Mouse (Mus musculus) myocyte (in vitro differentiated cells): ENCODE measurements around the gene Chmp4b. TPM values are rescaled to one million over a fixed set of nuclear protein-coding genes. Genes with fewer than 3 reads are reported as not detected.

Experiments
- H3K27me3 ChIP-seq: one replicate; pipeline ENCODE4 v1.6.1; 2011; ENCODE audit not compliant: control insufficient read depth, insufficient read depth, insufficient read length
- H3K36me3 ChIP-seq: one replicate; pipeline ENCODE4 v1.6.1; 2011; ENCODE audit not compliant: control insufficient read depth, insufficient read depth
- H3K4me2 ChIP-seq: one replicate; pipeline ENCODE4 v1.6.1; 2011; ENCODE audit warnings: low read depth, control low read depth
- H3K4me3 ChIP-seq: one replicate; pipeline ENCODE4 v1.5.1; 2011; ENCODE audit warnings: mild to moderate bottlenecking, control low read depth, moderate library complexity
- H3K79me2 ChIP-seq: one replicate; pipeline ENCODE4 v1.6.1; 2011; ENCODE audit not compliant: control insufficient read depth, insufficient read depth
- H3ac ChIP-seq: one replicate; pipeline ENCODE4 v1.6.1; 2011; ENCODE audit not compliant: control insufficient read depth, insufficient read length
- CEBPB ChIP-seq: IDR thresholded peaks from 2 replicates; pipeline ENCODE4 v1.6.1; 2011; ENCODE audit warnings: mild to moderate bottlenecking, moderate library complexity; ENCODE audit not compliant: poor library complexity, insufficient read depth, severe bottlenecking
- E2F4 ChIP-seq: IDR thresholded peaks from one replicate; pipeline ENCODE4 v1.6.1; 2011; ENCODE audit warnings: mild to moderate bottlenecking, control low read depth, moderate library complexity; ENCODE audit not compliant: insufficient read depth
- MAX ChIP-seq: IDR thresholded peaks from one replicate; pipeline ENCODE4 v1.6.1; 2011; ENCODE audit warnings: low read depth, mild to moderate bottlenecking, control low read depth
- MYOD1 ChIP-seq, 3 experiments: IDR thresholded peaks; one replicate each; pipeline ENCODE4 v1.6.1; 2011; ENCODE audit warnings: control low read depth in 2 of 3, low read depth in 2 of 3, mild to moderate bottlenecking in 2 of 3, moderate library complexity in 1 of 3; ENCODE audit not compliant: insufficient read length in 2 of 3, control insufficient read depth in 1 of 3
- MYOG ChIP-seq, 3 experiments: IDR thresholded peaks; one replicate each; pipeline ENCODE4 v1.6.1; 2011; ENCODE audit warnings: control low read depth in 2 of 3, low read depth in 2 of 3, mild to moderate bottlenecking in 2 of 3; ENCODE audit not compliant: insufficient read length in 2 of 3, control insufficient read depth in 1 of 3, insufficient read depth in 1 of 3
- POLR2A ChIP-seq: IDR thresholded peaks from one replicate; pipeline ENCODE4 v1.6.1; 2011; ENCODE audit warnings: low read depth, mild to moderate bottlenecking, control low read depth, moderate library complexity; ENCODE audit not compliant: insufficient read length
- POLR2AphosphoS2 ChIP-seq: IDR thresholded peaks from one replicate; pipeline ENCODE4 v1.6.1; 2011; ENCODE audit warnings: low read depth, control low read depth; ENCODE audit not compliant: insufficient read length
- REST ChIP-seq: IDR thresholded peaks from one replicate; pipeline ENCODE4 v1.6.1; 2011; ENCODE audit warnings: mild to moderate bottlenecking, control low read depth, moderate library complexity; ENCODE audit not compliant: insufficient read depth, insufficient read length
- SRF ChIP-seq: IDR thresholded peaks from one replicate; pipeline ENCODE4 v1.6.1; 2011; ENCODE audit warnings: low read depth; ENCODE audit not compliant: control insufficient read depth, insufficient read length
- TCF12 ChIP-seq: IDR thresholded peaks from one replicate; pipeline ENCODE4 v1.6.1; 2011; ENCODE audit warnings: mild to moderate bottlenecking, control low read depth; ENCODE audit not compliant: poor library complexity, insufficient read depth, severe bottlenecking
- TCF3 ChIP-seq: IDR thresholded peaks from one replicate; pipeline ENCODE4 v1.6.1; 2011; ENCODE audit warnings: low read depth, control low read depth; ENCODE audit not compliant: insufficient read length
- USF1 ChIP-seq: IDR thresholded peaks from one replicate; pipeline ENCODE4 v1.6.1; 2011; ENCODE audit warnings: low read depth, mild to moderate bottlenecking, control low read depth, moderate library complexity
- polyA plus RNA-seq: library from polyadenylated mRNA; unstranded; fragments of >200 nt; fragmentation: generic; extraction: Trizol; gene quantifications from one replicate; pipeline ENCODE4 v1.2.1, GENCODE M21; 2012; ENCODE audit warnings: missing spikeins

The Chmp4b gene
- polyA plus RNA-seq, 1 experiment: 172 TPM

GRCm38 (mm10) chr2:154713964-154714363 is 62.5 kb downstream of the Chmp4b start:
- no peak overlapping the region for H3ac ChIP-seq
- H3K4me2 ChIP-seq: no peak overlapping the region
- H3K27me3 ChIP-seq: no peaks in the 10 kb centered on the region
- H3K36me3 ChIP-seq: no peaks in the 10 kb centered on the region
- H3K4me3 ChIP-seq: no peak overlapping the region
- TF ChIP-seq SRF: no peak
- TF ChIP-seq MAX: no peak
- no peak for TF ChIP-seq TCF3
- TF ChIP-seq TCF12: no peak
- TF ChIP-seq POLR2A: no peak
- TF ChIP-seq MYOG (IDR thresholded peaks at IDR 0.05; ENCODE audit: control insufficient read depth in 1 of 3, insufficient read depth in 1 of 3, insufficient read length in 2 of 3, low read depth in 2 of 3): no peak
- no peaks in the 10 kb centered on the region for H3K79me2 ChIP-seq

DNA sequence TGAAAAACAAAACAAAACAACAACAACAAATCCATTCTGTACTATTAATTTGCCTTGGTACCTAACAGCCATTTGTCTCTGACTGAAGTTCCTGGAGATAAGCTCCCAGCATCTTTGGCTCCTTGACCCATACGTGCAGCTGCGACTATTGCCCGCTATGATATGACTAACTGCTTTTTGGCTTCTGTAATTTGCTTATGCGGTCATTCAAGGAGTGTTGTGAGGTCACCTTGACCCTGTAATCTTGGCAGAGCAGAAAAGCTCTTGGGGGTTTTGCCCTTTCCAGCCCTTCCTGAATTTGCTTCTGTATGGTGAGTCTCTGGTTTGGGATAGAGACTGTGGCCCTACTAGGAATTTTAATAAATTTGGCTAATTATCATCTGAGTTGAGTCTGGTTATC is 65.1 kb downstream of the Chmp4b start:
- H3K4me2 ChIP-seq: no peak overlapping the region
- TF ChIP-seq REST: no peak
- TF ChIP-seq MAX: no peak
- TF ChIP-seq MYOG (IDR thresholded peaks at IDR 0.05; ENCODE audit: control insufficient read depth in 1 of 3, insufficient read depth in 1 of 3, insufficient read length in 2 of 3, low read depth in 2 of 3): peak in 1 of 3 experiments; percentile 20

DNA sequence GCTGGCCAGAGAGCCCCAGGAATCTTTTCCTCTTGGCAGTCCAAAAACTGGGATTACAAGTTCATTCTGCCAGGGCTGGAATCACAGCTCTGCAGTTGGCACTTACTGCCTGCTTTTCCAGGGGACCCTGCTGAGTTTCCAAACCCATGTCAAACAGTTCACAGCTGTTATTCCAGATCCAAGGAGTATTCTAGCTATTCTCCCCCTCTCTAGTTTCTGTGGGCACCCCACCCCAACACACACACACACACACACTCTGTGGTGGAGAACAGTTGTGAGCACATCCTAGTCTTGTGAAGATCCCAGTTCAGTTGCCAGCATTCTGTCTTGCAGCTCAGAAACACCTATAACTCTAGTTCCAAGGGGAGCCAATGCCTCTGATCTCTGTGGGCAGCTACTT is 65.6 kb downstream of the Chmp4b start:
- TF ChIP-seq SRF (no peak), MYOG (IDR thresholded peaks at IDR 0.05; ENCODE audit: control insufficient read depth in 1 of 3, insufficient read depth in 1 of 3, insufficient read length in 2 of 3, low read depth in 2 of 3) (peak in 2 of 3 experiments; percentile 68 to 87), TCF12 (peak; percentile 66), TCF3 (peak; percentile 38), MYOD1 (IDR thresholded peaks at IDR 0.05; ENCODE audit: control insufficient read depth in 1 of 3, insufficient read length in 2 of 3, low read depth in 2 of 3) (peak; percentile 70 to 89 (median 70)), USF1 (no peak), E2F4 (no peak), CEBPB (no peak)
- H3K4me2 ChIP-seq: peak overlapping the region; percentile 10
- H3K36me3 ChIP-seq: no peaks in the 10 kb centered on the region
- H3K4me3 ChIP-seq: no peak overlapping the region
- H3K79me2 ChIP-seq: no peaks in the 10 kb centered on the region
- H3ac ChIP-seq: no peak overlapping the region
- no peaks in the 10 kb centered on the region for H3K27me3 ChIP-seq

More for the DNA sequence above, 65.1 kb downstream of the Chmp4b start:
- Histone ChIP-seq H3K36me3 (no peaks in the 10 kb centered on the region), H3K27me3 (no peaks in the 10 kb centered on the region), H3K79me2 (no peaks in the 10 kb centered on the region), H3K4me3 (no peak overlapping the region), H3ac (no peak overlapping the region)

- H3ac ChIP-seq: no peak overlapping the region
- H3K79me2 ChIP-seq: no peaks in the 10 kb centered on the region
- H3K4me3 ChIP-seq: no peak overlapping the region
- H3K4me2 ChIP-seq: no peak overlapping the region
- H3K36me3 ChIP-seq: no peaks in the 10 kb centered on the region
- H3K27me3 ChIP-seq: no peaks in the 10 kb centered on the region
- no peak for TF ChIP-seq CEBPB
- no peak for TF ChIP-seq USF1
Measured at GRCm38 (mm10) chr2:154718855-154719556, 67.5 kb downstream of the Chmp4b start.

DNA sequence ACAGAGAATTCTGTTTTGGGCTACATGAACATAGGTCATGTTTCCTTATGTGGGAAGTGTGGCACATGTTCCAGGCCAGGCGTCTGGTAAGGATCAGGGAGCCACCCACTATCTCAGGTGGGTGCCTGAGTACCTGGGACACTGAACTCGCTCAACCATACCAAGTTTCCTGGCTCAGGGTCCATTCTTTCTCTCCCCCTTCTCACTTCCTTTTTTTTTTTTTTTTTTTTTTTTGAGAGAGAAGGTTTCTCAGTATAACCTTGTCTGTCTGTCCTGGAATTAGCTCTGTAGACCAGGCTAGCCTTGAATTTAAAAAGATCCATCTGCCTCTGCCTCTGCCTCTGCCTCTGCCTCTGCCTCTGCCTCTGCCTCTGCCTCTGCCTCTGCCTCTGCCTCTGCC is 68.8 kb downstream of the Chmp4b start:
- Histone ChIP-seq H3K79me2 (no peaks in the 10 kb centered on the region), H3K4me3 (no peak overlapping the region), H3K36me3 (no peaks in the 10 kb centered on the region), H3K4me2 (no peak overlapping the region), H3ac (no peak overlapping the region), H3K27me3 (no peaks in the 10 kb centered on the region)
- TF ChIP-seq USF1: no peak
- TF ChIP-seq MYOD1 (IDR thresholded peaks at IDR 0.05; ENCODE audit: control insufficient read depth in 1 of 3, insufficient read length in 2 of 3, low read depth in 2 of 3): no peak
- no peak for TF ChIP-seq POLR2A
- no peak for TF ChIP-seq E2F4
- no peak for TF ChIP-seq TCF3
- TF ChIP-seq MYOG (IDR thresholded peaks at IDR 0.05; ENCODE audit: control insufficient read depth in 1 of 3, insufficient read depth in 1 of 3, insufficient read length in 2 of 3, low read depth in 2 of 3): no peak
- no peak for TF ChIP-seq CEBPB
- no peak for TF ChIP-seq POLR2AphosphoS2
- no peak for TF ChIP-seq REST
- no peak for TF ChIP-seq SRF
- TF ChIP-seq MAX: no peak
- TF ChIP-seq TCF12: no peak
